Mouse (Mus musculus) spleen, adult 2 months (tissue): ENCODE results near the gene Grhl3.

ENCODE experiments used
- CTCF ChIP-seq: fragments of 200-500 bp; IDR thresholded peaks from 2 replicates; pipeline ENCODE4 v1.5.1; 2011; ENCODE audit warnings: mild to moderate bottlenecking, inconsistent platforms; ENCODE audit not compliant: insufficient read depth, insufficient read length, insufficient replicate concordance; ENCODE audit errors: extremely low read depth
- POLR2A ChIP-seq: fragments of 200-500 bp; IDR thresholded peaks from 2 replicates; pipeline ENCODE4 v1.6.1; 2011; ENCODE audit warnings: low read depth, low read length, inconsistent platforms

GRCm38 (mm10) chr4:135565400-135565799 is 8.0 kb downstream of the Grhl3 start:
- TF ChIP-seq POLR2A: no peak
- TF ChIP-seq CTCF: no peak
